Mouse (Mus musculus): ENCODE measurements around the gene Adprm.
"Not testable (repeated sequence)": the region's sequence is repeated elsewhere in the genome, so short reads cannot be mapped to it uniquely, and the experiment has no call there.

The Adprm gene

DNA sequence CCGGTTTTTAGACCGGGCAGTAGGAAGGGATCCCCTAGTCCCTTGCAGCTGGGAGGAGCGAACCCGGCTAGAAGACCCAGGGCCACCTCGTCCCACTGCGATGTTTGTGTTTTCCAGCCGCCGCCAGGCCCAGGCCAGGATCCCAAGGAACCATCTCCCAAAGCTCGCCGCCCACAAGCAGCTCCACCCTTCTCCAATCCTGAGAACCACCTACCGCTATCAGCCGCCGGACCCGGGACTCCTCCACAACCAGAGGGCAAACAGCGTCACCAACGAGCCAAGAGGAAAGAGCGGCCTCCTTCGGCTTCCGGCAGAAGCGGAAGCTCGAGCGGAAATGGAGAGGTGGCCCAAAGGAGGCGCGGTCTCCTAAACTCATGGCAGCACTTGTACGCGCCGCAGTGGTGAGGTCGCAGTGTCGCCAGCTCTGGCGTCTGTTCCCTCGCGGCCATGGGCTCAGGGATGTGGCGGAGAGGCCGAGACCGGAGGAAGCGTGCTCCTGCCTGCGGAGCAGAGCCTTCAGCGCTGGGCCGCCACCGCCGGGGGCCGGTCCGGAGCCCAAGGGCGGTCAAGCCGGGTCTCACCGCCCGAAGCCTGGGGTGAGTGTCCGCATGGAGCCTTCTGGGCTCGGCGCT lies at the start of gene Adprm, which contains the start of gene Sco1:
Adprm (minus strand) TSS at position 274 of the 632 bp plus-strand sequence.
Sco1 (plus strand) TSS at position 350 of the 632 bp plus-strand sequence.
- in situ Hi-C loops (cut with MboI; ENCODE audit: low sequenced_read_pairs), result no loop called here

DNA sequence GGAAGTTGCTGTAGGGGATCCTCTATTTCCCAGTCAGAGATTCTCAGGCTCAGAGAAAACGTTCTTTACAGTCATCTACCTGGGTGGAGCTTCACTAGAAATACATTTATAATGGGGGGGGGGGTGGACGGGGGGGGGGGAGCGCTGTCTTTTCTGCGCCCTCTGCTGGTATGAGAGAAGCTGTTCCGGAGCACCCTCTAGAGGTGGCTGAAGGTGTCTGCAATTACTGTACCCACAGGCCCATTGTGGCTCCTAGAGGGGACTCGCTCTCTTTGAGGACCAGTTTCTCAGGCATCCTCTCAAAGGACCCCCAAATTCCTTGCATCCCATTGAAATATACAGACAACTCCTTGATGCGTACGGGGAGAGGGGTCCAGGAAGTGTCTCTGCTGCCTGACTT lies 49.3 kb upstream of the Adprm start:
- in situ Hi-C loops (cut with MboI; ENCODE audit: low sequenced_read_pairs), result loop anchor here (25.0 kb wide), 1 partner anchor 561 kb away; no protein-coding TSS in a partner anchor

DNA sequence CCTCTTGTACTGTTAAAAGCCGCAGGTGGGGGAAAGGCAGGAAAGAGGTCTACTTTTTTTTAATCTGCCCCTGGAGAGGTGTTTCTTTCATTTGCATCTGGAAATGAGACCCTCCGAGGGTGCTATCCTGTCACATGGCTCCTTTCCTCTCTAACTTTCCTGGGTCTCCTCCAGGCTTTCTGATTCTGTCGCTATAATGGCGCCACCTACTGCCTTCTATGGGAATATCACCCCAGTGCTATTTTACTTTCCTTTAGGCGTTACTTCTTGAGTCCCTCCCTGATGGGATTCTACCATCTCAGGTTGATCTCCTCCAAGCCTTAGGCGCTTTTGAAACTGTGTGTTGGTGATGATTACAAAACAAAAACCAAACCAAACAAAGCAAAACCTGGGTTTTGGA lies 47.8 kb upstream of the Adprm start:
- in situ Hi-C loops (cut with MboI; ENCODE audit: low sequenced_read_pairs), result loop anchor here (25.0 kb wide), 1 partner anchor 562 kb away; no protein-coding TSS in a partner anchor

- in situ Hi-C loops (cut with MboI; ENCODE audit: low sequenced_read_pairs), result no loop called here
These were observed 46.8 kb upstream of the Adprm start for GRCm38 (mm10) chr11:67099241-67099640.

DNA sequence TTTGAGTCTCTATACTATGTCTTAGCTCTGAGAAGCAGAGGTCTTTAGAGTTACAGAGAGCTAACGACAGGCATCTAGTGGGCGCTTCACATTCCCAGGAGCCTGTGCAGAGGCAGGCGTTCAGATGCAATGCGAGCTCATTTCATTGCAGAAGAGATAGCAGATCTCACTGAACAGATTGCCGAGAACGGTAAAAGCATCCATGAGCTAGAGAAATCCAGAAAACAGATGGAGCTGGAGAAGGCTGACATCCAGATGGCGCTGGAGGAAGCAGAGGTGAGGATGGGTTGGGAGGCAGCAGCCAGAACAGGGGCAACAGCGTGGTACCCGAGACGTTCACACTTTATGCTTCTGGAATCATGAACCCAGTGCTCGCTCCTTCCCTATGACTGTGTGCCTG lies 46.0 kb upstream of the Adprm start:
- in situ Hi-C loops (cut with MboI; ENCODE audit: low sequenced_read_pairs), result no loop called here

DNA sequence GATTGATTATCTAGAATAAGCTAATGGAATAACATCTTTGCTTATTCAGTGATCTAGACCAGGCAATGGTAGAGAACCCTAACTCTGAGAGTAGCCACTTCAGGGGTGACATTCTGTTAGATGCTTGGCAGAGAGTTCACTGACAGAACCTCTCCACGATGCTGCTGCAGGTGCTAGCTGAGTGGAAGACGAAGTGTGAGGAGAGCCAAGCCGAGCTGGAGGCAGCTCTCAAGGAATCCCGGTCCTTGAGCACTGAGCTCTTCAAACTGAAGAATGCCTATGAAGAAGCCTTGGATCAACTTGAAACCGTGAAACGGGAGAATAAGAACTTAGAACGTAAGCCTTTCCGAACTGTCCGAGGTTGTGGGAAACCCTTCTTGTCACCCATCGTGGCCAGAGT lies 45.3 kb upstream of the Adprm start:
- in situ Hi-C loops (cut with MboI; ENCODE audit: low sequenced_read_pairs), result no loop called here

GRCm38 (mm10) chr11:67094470-67094869 lies 42.1 kb upstream of the Adprm start:
- in situ Hi-C loops (cut with MboI; ENCODE audit: low sequenced_read_pairs), result no loop called here

GRCm38 (mm10) chr11:67093652-67094051 lies 41.3 kb upstream of the Adprm start:
- in situ Hi-C loops (cut with MboI; ENCODE audit: low sequenced_read_pairs), result no loop called here

- in situ Hi-C loops (cut with MboI; ENCODE audit: low sequenced_read_pairs), result no loop called here
These were observed 40.8 kb upstream of the Adprm start for GRCm38 (mm10) chr11:67093201-67093600.

- in situ Hi-C loops (cut with MboI; ENCODE audit: low sequenced_read_pairs), result not testable (repeated sequence)
These were observed 40.0 kb upstream of the Adprm start for GRCm38 (mm10) chr11:67092354-67092753.

DNA sequence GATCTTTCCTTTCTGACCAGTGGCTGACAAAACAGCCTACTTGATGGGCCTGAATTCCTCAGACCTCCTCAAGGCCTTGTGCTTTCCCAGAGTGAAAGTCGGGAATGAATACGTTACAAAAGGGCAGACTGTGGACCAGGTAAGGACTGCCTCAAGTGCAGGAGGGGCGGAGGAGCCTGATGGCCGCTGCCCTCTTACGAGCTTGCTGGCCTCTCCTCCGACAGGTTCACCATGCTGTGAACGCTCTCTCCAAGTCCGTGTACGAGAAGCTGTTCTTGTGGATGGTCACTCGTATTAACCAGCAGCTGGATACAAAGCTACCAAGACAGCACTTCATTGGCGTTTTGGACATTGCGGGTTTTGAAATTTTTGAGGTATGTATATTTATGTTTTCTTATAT lies 34.8 kb upstream of the Adprm start:
- in situ Hi-C loops (cut with MboI; ENCODE audit: low sequenced_read_pairs), result loop anchor here (10.0 kb wide), 1 partner anchor 182 kb away; no protein-coding TSS in a partner anchor

DNA sequence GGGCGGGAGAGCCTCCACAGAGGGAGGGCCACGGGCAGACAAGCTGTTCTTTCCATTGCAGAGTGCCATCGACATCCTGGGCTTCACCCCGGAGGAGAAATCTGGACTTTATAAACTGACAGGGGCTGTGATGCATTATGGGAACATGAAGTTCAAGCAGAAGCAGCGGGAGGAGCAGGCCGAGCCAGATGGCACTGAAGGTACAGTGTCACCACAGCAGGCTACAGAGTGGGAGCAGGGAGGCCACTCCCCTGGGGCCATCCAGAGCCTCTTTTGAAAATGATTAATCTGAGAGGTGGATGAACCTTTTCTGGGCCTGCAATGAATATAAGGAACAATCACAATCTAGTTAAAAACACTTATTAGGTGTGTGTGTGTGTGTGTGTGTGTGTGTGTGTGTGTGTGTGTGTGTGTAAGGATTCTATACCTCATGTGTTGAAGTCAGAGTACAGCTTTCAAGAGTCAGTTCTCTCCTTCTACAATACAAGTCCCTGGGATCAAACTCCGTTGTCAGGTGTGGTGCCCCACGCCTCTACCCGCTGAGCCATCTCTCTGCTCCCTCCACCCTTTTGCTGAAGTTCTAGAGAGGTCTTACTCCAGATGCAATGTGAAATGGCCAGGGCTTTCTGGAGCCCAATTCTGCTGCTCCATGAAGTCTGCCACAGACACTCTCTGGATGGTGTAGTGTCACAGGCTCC lies 34.2 kb upstream of the Adprm start:
- in situ Hi-C loops (cut with MboI; ENCODE audit: low sequenced_read_pairs), result loop anchor here (10.0 kb wide), 1 partner anchor 182 kb away; no protein-coding TSS in a partner anchor

DNA sequence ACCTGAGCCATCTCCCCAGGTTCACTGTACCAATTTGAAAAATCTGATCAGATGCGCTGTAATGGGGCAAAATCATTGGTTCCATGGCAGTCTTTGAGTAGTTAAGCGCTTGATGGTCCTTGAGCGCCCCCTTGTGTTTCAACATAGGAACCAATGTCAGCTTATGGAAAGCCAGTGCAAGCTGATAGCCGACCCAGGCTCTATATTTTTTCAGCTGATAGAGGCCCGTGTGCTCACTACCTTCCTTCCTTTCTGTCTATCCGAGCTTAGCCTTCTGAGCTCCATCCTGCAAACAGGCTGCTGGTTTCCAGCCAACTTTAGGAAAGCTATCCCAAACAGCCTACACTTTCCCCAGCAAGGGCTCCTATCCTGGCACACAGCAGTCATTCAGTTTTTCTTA lies 33.1 kb upstream of the Adprm start:
- in situ Hi-C loops (cut with MboI; ENCODE audit: low sequenced_read_pairs), result loop anchor here (10.0 kb wide), 1 partner anchor 181 kb away; no protein-coding TSS in a partner anchor

- in situ Hi-C loops (cut with MboI; ENCODE audit: low sequenced_read_pairs), result loop anchor here (10.0 kb wide), 1 partner anchor 179 kb away; no protein-coding TSS in a partner anchor
These were observed 31.4 kb upstream of the Adprm start for GRCm38 (mm10) chr11:67083712-67084340.

- in situ Hi-C loops (cut with MboI; ENCODE audit: low sequenced_read_pairs), result loop anchor here (10.0 kb wide), 1 partner anchor 178 kb away; no protein-coding TSS in a partner anchor
These were observed 30.8 kb upstream of the Adprm start for GRCm38 (mm10) chr11:67083239-67083638.

DNA sequence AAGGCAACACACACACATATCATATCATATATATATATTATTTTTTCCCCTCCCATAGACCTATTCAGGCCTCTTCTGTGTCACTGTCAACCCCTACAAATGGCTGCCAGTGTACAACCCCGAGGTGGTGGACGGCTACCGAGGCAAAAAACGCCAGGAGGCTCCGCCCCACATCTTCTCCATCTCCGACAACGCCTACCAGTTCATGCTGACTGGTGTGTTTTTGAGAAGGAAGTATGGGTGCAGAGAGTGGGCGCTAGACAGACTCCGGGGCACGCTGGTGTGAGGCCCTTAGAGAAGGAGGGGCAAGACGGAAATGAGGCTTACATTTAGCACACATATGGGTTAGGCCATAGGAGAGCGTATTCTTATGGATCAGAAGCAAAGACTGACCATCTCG lies 30.4 kb upstream of the Adprm start:
- in situ Hi-C loops (cut with MboI; ENCODE audit: low sequenced_read_pairs), result loop anchor here (10.0 kb wide), 1 partner anchor 178 kb away; no protein-coding TSS in a partner anchor

GRCm38 (mm10) chr11:67082188-67082587 lies 29.8 kb upstream of the Adprm start:
- in situ Hi-C loops (cut with MboI; ENCODE audit: low sequenced_read_pairs), result loop anchor here (10.0 kb wide), 1 partner anchor 177 kb away; no protein-coding TSS in a partner anchor

DNA sequence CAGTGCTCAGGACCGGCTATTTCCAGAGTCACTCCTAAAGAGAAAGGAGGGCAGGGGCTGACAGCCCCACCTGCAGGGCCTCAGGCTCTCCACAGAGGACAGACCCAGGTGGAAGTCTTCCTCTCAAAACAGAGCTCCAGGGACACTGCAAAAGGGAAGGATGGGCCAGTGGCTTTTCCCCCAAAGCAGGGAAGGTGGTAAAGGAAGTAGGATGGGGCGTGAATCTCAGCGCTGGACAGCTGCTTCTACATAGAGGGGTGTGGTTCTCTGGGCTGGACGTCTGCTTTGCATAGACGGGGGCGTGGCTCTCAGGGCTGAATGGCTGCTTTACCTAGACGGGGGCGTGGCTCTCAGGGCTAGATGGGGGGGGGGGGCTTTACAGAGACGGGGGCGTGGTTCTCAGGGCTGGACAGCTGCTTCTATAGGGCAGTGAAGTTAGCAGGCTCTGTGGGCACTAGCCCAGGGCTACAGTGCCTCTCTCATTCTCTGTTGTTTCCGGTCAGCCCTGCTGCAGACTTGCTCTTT lies 28.8 kb upstream of the Adprm start:
- in situ Hi-C loops (cut with MboI; ENCODE audit: low sequenced_read_pairs), result loop anchor here (10.0 kb wide), 1 partner anchor 176 kb away; no protein-coding TSS in a partner anchor

GRCm38 (mm10) chr11:67080168-67080567 lies 27.8 kb upstream of the Adprm start:
- in situ Hi-C loops (cut with MboI; ENCODE audit: low sequenced_read_pairs), result loop anchor here (10.0 kb wide), 1 partner anchor 175 kb away; no protein-coding TSS in a partner anchor

GRCm38 (mm10) chr11:67079740-67080139 lies 27.3 kb upstream of the Adprm start:
- in situ Hi-C loops (cut with MboI; ENCODE audit: low sequenced_read_pairs), result loop anchor here (5.0 to 10.0 kb wide), 2 partner anchors 52 to 175 kb away; partner anchors contain the start of gene Tmem220

DNA sequence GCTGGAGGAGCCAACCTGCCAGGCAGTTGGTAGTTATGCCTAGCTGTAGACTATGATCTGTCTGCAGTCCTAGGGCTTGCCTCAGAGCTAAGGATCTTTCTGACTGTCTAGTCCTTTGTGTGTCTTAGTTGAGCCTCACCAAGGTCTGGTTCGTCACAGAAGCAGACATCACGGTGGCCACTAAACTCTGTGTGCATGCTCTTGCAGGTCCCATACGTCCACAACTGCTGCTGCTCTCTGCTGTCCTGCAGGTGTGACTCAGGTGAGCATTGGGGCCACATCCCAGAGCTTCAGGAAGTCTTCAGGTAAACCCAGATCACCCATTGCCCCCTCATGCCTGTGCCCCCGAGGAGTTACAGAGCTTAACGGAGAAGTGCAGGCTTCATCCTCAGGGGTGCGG lies 26.5 kb upstream of the Adprm start:
- in situ Hi-C loops (cut with MboI; ENCODE audit: low sequenced_read_pairs), result loop anchor here (5.0 kb wide), 1 partner anchor 52 kb away; the partner anchor contains the start of gene Tmem220
